Mouse (Mus musculus): ENCODE data around the gene Idnk. TPM values are rescaled to one million over a fixed set of nuclear protein-coding genes. Genes with fewer than 3 reads are reported as not detected.

Gene Idnk
- total and polyA plus RNA-seq, 2 experiments from 2014 or later, result 17.4 to 33.3 TPM

GRCm38 (mm10) chr13:58176105-58176504, 18.7 kb downstream of the Idnk start:
- 91% methylated on average over 3 of the region's 3 CpGs for WGBS
- TF ChIP-seq EP300 (IDR thresholded peaks at IDR 0.05; ENCODE audit: low read depth) (no peak), CTCF (IDR thresholded peaks at IDR 0.05; ENCODE audit: low read depth) (no peak)
- H3K9ac ChIP-seq (replicated peaks; ENCODE audit: low read depth, low read length), result no peak overlapping the region
- DNase-seq (ENCODE audit: low spot score) (no peak), ATAC-seq (ENCODE audit: insufficient read depth, low read depth) (no peak)
- H3K4me1 ChIP-seq (ENCODE audit: control insufficient read depth, insufficient read depth), result no peaks in the 10 kb centered on the region
- no peaks in the 10 kb centered on the region for H3K27me3 ChIP-seq (ENCODE audit: control insufficient read depth, insufficient read depth, low read length)
- H3K4me2 ChIP-seq (ENCODE audit: low read depth, low read length), result no peak overlapping the region
- peaks cover 76% of the 10 kb centered on the region for H3K36me3 ChIP-seq (replicated peaks; ENCODE audit: control insufficient read depth, insufficient read depth, low read length)
- H3K27ac ChIP-seq (ENCODE audit: low read depth), result no peak overlapping the region
- H3K9me3 ChIP-seq (replicated peaks; ENCODE audit: control insufficient read depth, low read length), result no peaks in the 10 kb centered on the region
- H3K4me3 ChIP-seq (ENCODE audit: low read depth, low read length), result no peak overlapping the region

- no peak for ATAC-seq (ENCODE audit: insufficient read depth, low read depth)
- H3K27me3 ChIP-seq (ENCODE audit: control insufficient read depth, insufficient read depth, low read length), result no peaks in the 10 kb centered on the region
- TF ChIP-seq EP300 (IDR thresholded peaks at IDR 0.05; ENCODE audit: low read depth), result no peak
- TF ChIP-seq CTCF (IDR thresholded peaks at IDR 0.05; ENCODE audit: low read depth), result no peak
- H3K4me1 ChIP-seq (ENCODE audit: control insufficient read depth, insufficient read depth), result no peaks in the 10 kb centered on the region
- no peak overlapping the region for H3K27ac ChIP-seq (ENCODE audit: low read depth)
- H3K9me3 ChIP-seq (replicated peaks; ENCODE audit: control insufficient read depth, low read length), result no peaks in the 10 kb centered on the region
- no peak overlapping the region for H3K9ac ChIP-seq (replicated peaks; ENCODE audit: low read depth, low read length)
- H3K4me2 ChIP-seq (ENCODE audit: low read depth, low read length), result no peak overlapping the region
- no peak overlapping the region for H3K4me3 ChIP-seq (ENCODE audit: low read depth, low read length)
- H3K36me3 ChIP-seq (replicated peaks; ENCODE audit: control insufficient read depth, insufficient read depth, low read length), result peaks cover 89% of the 10 kb centered on the region
- no peak for DNase-seq (ENCODE audit: low spot score)
- 76% methylated on average over 9 of the region's 9 CpGs for WGBS
Measured at GRCm38 (mm10) chr13:58177511-58178208, 20.2 kb downstream of the Idnk start.

GRCm38 (mm10) chr13:58181607-58182551, 24.4 kb downstream of the Idnk start:
- Histone ChIP-seq H3K27me3 (ENCODE audit: control insufficient read depth, insufficient read depth, low read length) (no peaks in the 10 kb centered on the region), H3K9ac (replicated peaks; ENCODE audit: low read depth, low read length) (no peak overlapping the region), H3K4me3 (ENCODE audit: low read depth, low read length) (no peak overlapping the region), H3K27ac (ENCODE audit: low read depth) (no peak overlapping the region), H3K9me3 (replicated peaks; ENCODE audit: control insufficient read depth, low read length) (no peaks in the 10 kb centered on the region), H3K36me3 (replicated peaks; ENCODE audit: control insufficient read depth, insufficient read depth, low read length) (peaks cover 75% of the 10 kb centered on the region), H3K4me2 (ENCODE audit: low read depth, low read length) (no peak overlapping the region), H3K4me1 (ENCODE audit: control insufficient read depth, insufficient read depth) (no peaks in the 10 kb centered on the region)
- TF ChIP-seq CTCF (IDR thresholded peaks at IDR 0.05; ENCODE audit: low read depth), result no peak
- no peak for TF ChIP-seq EP300 (IDR thresholded peaks at IDR 0.05; ENCODE audit: low read depth)
- WGBS, result 88% methylated on average over 14 of the region's 14 CpGs
- DNase-seq (ENCODE audit: low spot score) (no peak), ATAC-seq (ENCODE audit: insufficient read depth, low read depth) (no peak)

GRCm38 (mm10) chr13:58184111-58184510, 26.7 kb downstream of the Idnk start:
- Histone ChIP-seq H3K27ac (ENCODE audit: low read depth) (no peak overlapping the region), H3K4me1 (ENCODE audit: control insufficient read depth, insufficient read depth) (no peaks in the 10 kb centered on the region), H3K27me3 (ENCODE audit: control insufficient read depth, insufficient read depth, low read length) (no peaks in the 10 kb centered on the region), H3K4me3 (ENCODE audit: low read depth, low read length) (no peak overlapping the region), H3K9ac (replicated peaks; ENCODE audit: low read depth, low read length) (no peak overlapping the region), H3K4me2 (ENCODE audit: low read depth, low read length) (no peak overlapping the region), H3K36me3 (replicated peaks; ENCODE audit: control insufficient read depth, insufficient read depth, low read length) (peaks cover 61% of the 10 kb centered on the region), H3K9me3 (replicated peaks; ENCODE audit: control insufficient read depth, low read length) (no peaks in the 10 kb centered on the region)
- TF ChIP-seq EP300 (IDR thresholded peaks at IDR 0.05; ENCODE audit: low read depth), result no peak
- no peak for TF ChIP-seq CTCF (IDR thresholded peaks at IDR 0.05; ENCODE audit: low read depth)
- WGBS, result 77% methylated on average over 3 of the region's 3 CpGs
- ATAC-seq (ENCODE audit: insufficient read depth, low read depth), result no peak
- DNase-seq (ENCODE audit: low spot score), result no peak

- WGBS, result 75% methylated on average over 8 of the region's 8 CpGs
- no peak overlapping the region for H3K9ac ChIP-seq (replicated peaks; ENCODE audit: low read depth, low read length)
- H3K4me3 ChIP-seq (ENCODE audit: low read depth, low read length), result no peak overlapping the region
- H3K36me3 ChIP-seq (replicated peaks; ENCODE audit: control insufficient read depth, insufficient read depth, low read length), result peaks cover 58% of the 10 kb centered on the region
- no peak overlapping the region for H3K27ac ChIP-seq (ENCODE audit: low read depth)
- no peaks in the 10 kb centered on the region for H3K9me3 ChIP-seq (replicated peaks; ENCODE audit: control insufficient read depth, low read length)
- H3K27me3 ChIP-seq (ENCODE audit: control insufficient read depth, insufficient read depth, low read length), result no peaks in the 10 kb centered on the region
- no peak for TF ChIP-seq CTCF (IDR thresholded peaks at IDR 0.05; ENCODE audit: low read depth)
- ATAC-seq (ENCODE audit: insufficient read depth, low read depth) (no peak), DNase-seq (ENCODE audit: low spot score) (no peak)
- H3K4me2 ChIP-seq (ENCODE audit: low read depth, low read length), result no peak overlapping the region
- H3K4me1 ChIP-seq (ENCODE audit: control insufficient read depth, insufficient read depth), result no peaks in the 10 kb centered on the region
Measured at GRCm38 (mm10) chr13:58186281-58186680, 28.8 kb downstream of the Idnk start.
